Mouse (Mus musculus) neural tube, embryonic 11.5 days (tissue): ENCODE results near the gene Lmcd1. TPM values are rescaled to one million over a fixed set of nuclear protein-coding genes. Genes with fewer than 3 reads are reported as not detected.

Experiments used
- ATAC-seq: fragments of 200-750 bp; cut with Nextera tagmentation; 2 replicates; pipeline ENCODE4 v1.8.0; 2017; ENCODE audit warnings: moderate number of reproducible peaks, mild to moderate bottlenecking, moderate TSS enrichment, moderate library complexity; ENCODE audit not compliant: insufficient read depth, low FRiP score, low TSS enrichment
- DNase-seq: peaks from one replicate; pipeline ENCODE4 v3.0.0-alpha.2; 2015; ENCODE audit warnings: low spot score
- H3K27ac ChIP-seq: fragments of 300-500 bp; sonication (generic); 2 replicates; pipeline ENCODE4 v1.5.1; 2014; ENCODE audit warnings: low read depth, mild to moderate bottlenecking, low read length
- H3K27me3 ChIP-seq: fragments of 300-500 bp; sonication (generic); 2 replicates; pipeline ENCODE4 v1.6.1; 2014; ENCODE audit warnings: mild to moderate bottlenecking, low read length, mixed read lengths; ENCODE audit not compliant: control insufficient read depth, insufficient read depth
- H3K36me3 ChIP-seq: fragments of 300-500 bp; sonication (generic); 2 replicates; pipeline ENCODE4 v1.6.1; 2014; ENCODE audit warnings: mild to moderate bottlenecking, low read length, moderate library complexity, mixed read lengths; ENCODE audit not compliant: control insufficient read depth, insufficient read depth
- H3K4me1 ChIP-seq: fragments of 300-500 bp; sonication (generic); 2 replicates; pipeline ENCODE4 v1.6.1; 2014; ENCODE audit warnings: low read length, mixed read lengths; ENCODE audit not compliant: control insufficient read depth, insufficient read depth
- H3K4me2 ChIP-seq: fragments of 300-500 bp; sonication (generic); 2 replicates; pipeline ENCODE4 v1.6.1; 2014; ENCODE audit warnings: low read depth, mild to moderate bottlenecking, moderate library complexity
- H3K4me3 ChIP-seq: fragments of 300-500 bp; sonication (generic); 2 replicates; pipeline ENCODE4 v1.5.1; 2014; ENCODE audit warnings: low read depth, low read length
- H3K9ac ChIP-seq: fragments of 300-500 bp; sonication (generic); 2 replicates; pipeline ENCODE4 v1.6.1; 2014; ENCODE audit warnings: mild to moderate bottlenecking, low read length
- H3K9me3 ChIP-seq: fragments of 300-500 bp; sonication (generic); 2 replicates; pipeline ENCODE4 v1.6.1; 2016; ENCODE audit warnings: low read length; ENCODE audit not compliant: control insufficient read depth
- WGBS: fragments of 180-500 bp; shearing (Covaris S2); extraction: QIAGEN DNeasy Blood & Tissue Kit; methylation state at CpG from one replicate; pipeline ENCODE4 v1.1.7; 2014; 5-methylcytosine and 5-hydroxymethylcytosine counted together
- polyA plus RNA-seq: library from polyadenylated mRNA; unstranded; fragments of >200 nt; fragmentation: Nextera tagmentation; extraction: Ambion mirVana; gene quantifications from 2 replicates; pipeline ENCODE4 v1.2.1, GENCODE M21; 2014

Gene Lmcd1
- polyA plus RNA-seq, 1 experiment from 2014 or later: 6.9 TPM

- Histone ChIP-seq H3K27me3 (no peaks in the 10 kb centered on the region), H3K4me1 (no peaks in the 10 kb centered on the region), H3K9ac (no peak overlapping the region), H3K4me3 (no peak overlapping the region), H3K9me3 (no peaks in the 10 kb centered on the region), H3K27ac (no peak overlapping the region), H3K36me3 (no peaks in the 10 kb centered on the region), H3K4me2 (no peak overlapping the region)
- no peak for DNase-seq
- ATAC-seq: no peak
- WGBS: 42% methylated on average over 5 of the region's 5 CpGs
These were observed 47.1 kb downstream of the Lmcd1 start for GRCm38 (mm10) chr6:112320679-112321078.

- H3K9me3 ChIP-seq: no peaks in the 10 kb centered on the region
- no peaks in the 10 kb centered on the region for H3K27me3 ChIP-seq
- H3K27ac ChIP-seq: no peak overlapping the region
- no peak overlapping the region for H3K4me2 ChIP-seq
- H3K4me1 ChIP-seq: no peaks in the 10 kb centered on the region
- no peak overlapping the region for H3K4me3 ChIP-seq
- no peak overlapping the region for H3K9ac ChIP-seq
- DNase-seq: no peak
- no peaks in the 10 kb centered on the region for H3K36me3 ChIP-seq
- no peak for ATAC-seq
- 86% methylated on average over 5 of the region's 5 CpGs for WGBS
These were observed 49.4 kb downstream of the Lmcd1 start for GRCm38 (mm10) chr6:112322916-112323315.

GRCm38 (mm10) chr6:112325213-112325612 is 51.7 kb downstream of the Lmcd1 start:
- WGBS: 91% methylated on average over 3 of the region's 3 CpGs
- H3K9me3 ChIP-seq: no peaks in the 10 kb centered on the region
- no peak for ATAC-seq

GRCm38 (mm10) chr6:112327793-112328192 is 54.2 kb downstream of the Lmcd1 start:
- no peaks in the 10 kb centered on the region for H3K27me3 ChIP-seq
- H3K4me1 ChIP-seq: no peaks in the 10 kb centered on the region
- H3K4me2 ChIP-seq: no peak overlapping the region
- H3K9ac ChIP-seq: no peak overlapping the region
- no peaks in the 10 kb centered on the region for H3K36me3 ChIP-seq
- H3K9me3 ChIP-seq: no peaks in the 10 kb centered on the region
- DNase-seq (no peak), ATAC-seq (no peak)
- 86% methylated on average over 5 of the region's 5 CpGs for WGBS
- H3K27ac ChIP-seq: no peak overlapping the region
- no peak overlapping the region for H3K4me3 ChIP-seq

More at GRCm38 (mm10) chr6:112325213-112325612, 51.7 kb downstream of the Lmcd1 start:
- no peak for DNase-seq
- no peaks in the 10 kb centered on the region for H3K4me1 ChIP-seq
- no peaks in the 10 kb centered on the region for H3K27me3 ChIP-seq
- no peak overlapping the region for H3K4me2 ChIP-seq
- H3K9ac ChIP-seq: no peak overlapping the region
- H3K4me3 ChIP-seq: no peak overlapping the region
- H3K27ac ChIP-seq: no peak overlapping the region
- no peaks in the 10 kb centered on the region for H3K36me3 ChIP-seq

- ATAC-seq: no peak
- no peak for DNase-seq
- WGBS: 77% methylated on average over 5 of the region's 5 CpGs
- H3K4me2 ChIP-seq: no peak overlapping the region
- H3K36me3 ChIP-seq: no peaks in the 10 kb centered on the region
- no peaks in the 10 kb centered on the region for H3K4me1 ChIP-seq
- H3K27me3 ChIP-seq: no peaks in the 10 kb centered on the region
- no peaks in the 10 kb centered on the region for H3K9me3 ChIP-seq
- no peak overlapping the region for H3K27ac ChIP-seq
- no peak overlapping the region for H3K4me3 ChIP-seq
- H3K9ac ChIP-seq: no peak overlapping the region
These were observed 57.1 kb downstream of the Lmcd1 start for GRCm38 (mm10) chr6:112330520-112331222.

GRCm38 (mm10) chr6:112331223-112331598 is 57.7 kb downstream of the Lmcd1 start:
- no peaks in the 10 kb centered on the region for H3K36me3 ChIP-seq
- H3K4me3 ChIP-seq: no peak overlapping the region
- H3K9ac ChIP-seq: no peak overlapping the region
- 51% methylated on average over 6 of the region's 6 CpGs for WGBS
- ATAC-seq: no peak
- H3K27me3 ChIP-seq: no peaks in the 10 kb centered on the region
- DNase-seq: no peak
- H3K27ac ChIP-seq: no peak overlapping the region
- H3K9me3 ChIP-seq: no peaks in the 10 kb centered on the region
- no peaks in the 10 kb centered on the region for H3K4me1 ChIP-seq
- no peak overlapping the region for H3K4me2 ChIP-seq

- Histone ChIP-seq H3K27me3 (no peaks in the 10 kb centered on the region), H3K4me2 (no peak overlapping the region), H3K9me3 (no peaks in the 10 kb centered on the region), H3K4me1 (no peaks in the 10 kb centered on the region), H3K36me3 (no peaks in the 10 kb centered on the region), H3K4me3 (no peak overlapping the region), H3K27ac (no peak overlapping the region), H3K9ac (no peak overlapping the region)
- WGBS: 90% methylated on average over 5 of the region's 5 CpGs
- no peak for DNase-seq
- ATAC-seq: no peak
These were observed 60.4 kb downstream of the Lmcd1 start for GRCm38 (mm10) chr6:112333930-112334329.

- no peak overlapping the region for H3K4me3 ChIP-seq
- 88% methylated on average over 6 of the region's 6 CpGs for WGBS
- no peaks in the 10 kb centered on the region for H3K36me3 ChIP-seq
- no peaks in the 10 kb centered on the region for H3K4me1 ChIP-seq
- DNase-seq (no peak), ATAC-seq (no peak)
- no peak overlapping the region for H3K9ac ChIP-seq
- no peaks in the 10 kb centered on the region for H3K27me3 ChIP-seq
- H3K9me3 ChIP-seq: no peaks in the 10 kb centered on the region
- H3K27ac ChIP-seq: no peak overlapping the region
- no peak overlapping the region for H3K4me2 ChIP-seq
These were observed 64.1 kb downstream of the Lmcd1 start for GRCm38 (mm10) chr6:112337667-112338066.

- Histone ChIP-seq H3K4me1 (no peaks in the 10 kb centered on the region), H3K4me3 (no peak overlapping the region), H3K9ac (no peak overlapping the region), H3K9me3 (no peaks in the 10 kb centered on the region), H3K36me3 (no peaks in the 10 kb centered on the region), H3K27ac (no peak overlapping the region), H3K4me2 (no peak overlapping the region), H3K27me3 (no peaks in the 10 kb centered on the region)
- no peak for ATAC-seq
- no peak for DNase-seq
- 93% methylated on average over 4 of the region's 4 CpGs for WGBS
These were observed 65.5 kb downstream of the Lmcd1 start for GRCm38 (mm10) chr6:112339016-112339415.
